Mouse (Mus musculus) heart, postnatal 0 days (tissue): ENCODE data around the gene Esrrg.

Experiments used
- CTCF ChIP-seq: IDR thresholded peaks from 2 replicates; pipeline ENCODE4 v1.5.1; 2016; ENCODE audit warnings: antibody characterized with exemption, control low read depth, low read depth
- EP300 ChIP-seq: IDR thresholded peaks from 2 replicates; pipeline ENCODE4 v1.6.1; 2016; ENCODE audit warnings: antibody characterized with exemption, low read depth

GRCm38 (mm10) chr1:187785226-187785625 lies 176.6 kb downstream of the Esrrg start:
- no peak for TF ChIP-seq EP300
- no peak for TF ChIP-seq CTCF
